Mouse (Mus musculus): ENCODE measurements around the gene Abhd15. TPM values are rescaled to one million over a fixed set of nuclear protein-coding genes. Genes with fewer than 3 reads are reported as not detected.
A peak's percentile ranks its signal among the peaks of the same experiment; 100 is the strongest.

Gene Abhd15
- polyA plus RNA-seq, 1 experiment from 2014 or later, result 3.3 TPM

DNA sequence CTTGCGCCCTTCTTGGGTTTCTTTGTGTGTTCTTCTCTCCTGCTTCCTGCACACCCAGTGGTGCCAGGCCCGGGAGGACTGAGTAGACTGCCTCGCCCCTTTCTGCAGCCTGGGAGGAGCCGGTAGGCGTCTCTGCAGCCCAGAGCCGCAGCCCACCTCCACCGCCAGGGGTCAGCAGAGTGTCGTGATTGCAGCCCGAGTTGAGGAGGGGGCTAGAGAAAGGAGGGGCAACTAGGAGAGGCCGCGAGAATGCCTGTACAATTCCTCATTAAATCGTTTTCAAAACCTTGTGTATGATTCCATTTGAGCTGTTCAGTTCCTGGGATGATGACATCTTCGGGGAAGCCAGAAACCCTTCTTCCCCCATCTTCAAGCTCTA is 23.8 kb upstream of the Abhd15 start:
- Histone ChIP-seq H3K4me3 (ENCODE audit: low read depth, low read length) (peak overlapping the region; percentile 86), H3K36me3 (ENCODE audit: control insufficient read depth, insufficient read depth, low read length) (no peaks in the 10 kb centered on the region), H3K9ac (ENCODE audit: low read depth, low read length) (peak overlapping the region; percentile 70), H3K27me3 (replicated peaks; ENCODE audit: control insufficient read depth, insufficient read depth, low read length) (no peaks in the 10 kb centered on the region), H3K4me1 (ENCODE audit: control insufficient read depth, insufficient read depth, low read length) (peaks cover 55% of the 10 kb centered on the region), H3K4me2 (ENCODE audit: low read depth, low read length) (peak overlapping the region; percentile 95), H3K27ac (replicated peaks; ENCODE audit: low read depth, low read length) (peak overlapping the region; percentile 92), H3K9me3 (ENCODE audit: control insufficient read depth, low read length) (no peaks in the 10 kb centered on the region)
- ATAC-seq (ENCODE audit: low read depth), result peak; percentile 80
- peak; percentile 96 for DNase-seq (ENCODE audit: low spot score)
- 0% methylated on average over 13 of the region's 13 CpGs for WGBS

DNA sequence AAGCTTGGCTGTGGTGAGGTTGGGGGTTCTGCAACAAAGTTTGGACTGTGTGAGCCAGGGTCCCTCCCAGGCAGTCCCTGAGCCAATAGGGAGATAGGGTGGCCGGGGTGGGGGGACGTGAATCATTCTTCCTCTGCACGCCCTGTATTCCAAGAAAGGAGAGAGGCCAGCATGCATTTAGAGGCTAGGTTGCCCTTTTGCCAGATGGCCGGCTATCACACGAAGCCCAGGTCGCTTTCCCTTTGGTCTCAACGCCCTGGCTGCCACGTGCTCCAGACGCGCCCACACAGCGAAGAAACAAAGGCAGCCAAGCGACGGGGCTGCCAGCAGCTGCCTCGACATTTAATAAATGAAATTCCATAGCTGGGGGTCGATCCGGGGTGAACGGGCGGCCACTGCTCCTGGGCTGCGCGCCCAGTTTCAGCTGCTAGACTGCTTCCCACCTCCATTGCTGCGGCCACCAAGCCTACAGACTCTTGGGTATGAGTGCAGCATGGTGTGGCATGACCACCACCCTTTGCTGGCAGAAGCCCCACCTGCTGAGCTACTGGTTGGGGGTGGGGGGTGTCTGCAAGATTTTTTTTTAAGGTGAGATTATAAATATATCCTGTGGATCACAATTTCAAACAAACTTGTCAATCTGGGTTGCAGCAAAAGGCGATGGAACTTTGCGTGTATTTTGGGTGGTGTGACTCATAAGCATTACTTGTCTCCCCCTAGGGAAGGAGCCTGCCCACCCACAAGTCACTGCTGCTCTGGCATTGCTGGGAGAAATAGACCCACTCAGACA is 23.2 kb upstream of the Abhd15 start:
- peak; percentile 93 for DNase-seq (ENCODE audit: low spot score)
- peaks cover 54% of the 10 kb centered on the region for H3K4me1 ChIP-seq (ENCODE audit: control insufficient read depth, insufficient read depth, low read length)
- peak overlapping the region; percentile 70 for H3K9ac ChIP-seq (ENCODE audit: low read depth, low read length)
- H3K27me3 ChIP-seq (replicated peaks; ENCODE audit: control insufficient read depth, insufficient read depth, low read length), result no peaks in the 10 kb centered on the region
- 0% methylated on average over 18 of the region's 23 CpGs for WGBS
- H3K36me3 ChIP-seq (ENCODE audit: control insufficient read depth, insufficient read depth, low read length), result no peaks in the 10 kb centered on the region
- peak; percentile 81 for ATAC-seq (ENCODE audit: low read depth)
- no peaks in the 10 kb centered on the region for H3K9me3 ChIP-seq (ENCODE audit: control insufficient read depth, low read length)
- H3K27ac ChIP-seq (replicated peaks; ENCODE audit: low read depth, low read length), result peak overlapping the region; percentile 92
- peak overlapping the region; percentile 95 for H3K4me2 ChIP-seq (ENCODE audit: low read depth, low read length)
- H3K4me3 ChIP-seq (ENCODE audit: low read depth, low read length), result peak overlapping the region; percentile 86

DNA sequence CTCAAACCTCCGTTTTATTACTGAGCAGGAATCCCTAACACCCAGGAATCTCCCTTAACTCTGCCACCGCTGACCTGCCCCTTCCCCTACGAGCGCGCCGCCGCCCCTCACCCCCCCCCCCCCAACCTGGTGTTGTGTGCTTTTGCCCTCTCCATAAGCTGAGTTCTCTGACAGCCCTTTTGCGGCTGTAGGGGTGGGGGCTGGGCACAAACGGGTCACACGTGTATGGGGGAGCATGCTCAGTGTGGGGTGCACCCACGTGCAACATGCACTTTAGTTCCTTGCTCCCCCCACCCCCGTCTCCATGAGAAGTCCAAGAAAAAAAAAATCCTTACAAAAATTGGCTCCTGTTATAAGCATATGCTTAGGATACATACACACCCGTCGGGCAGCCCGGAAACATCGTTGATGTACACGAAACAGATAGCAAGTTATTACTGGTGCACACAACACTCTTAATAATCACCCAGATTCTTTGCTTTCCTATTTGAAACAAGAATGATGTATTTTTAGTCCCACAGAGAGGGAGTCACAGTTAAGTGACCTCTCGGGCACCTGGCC is 22.5 kb upstream of the Abhd15 start:
- peak overlapping the region; percentile 70 for H3K9ac ChIP-seq (ENCODE audit: low read depth, low read length)
- ATAC-seq (ENCODE audit: low read depth) (no peak), DNase-seq (ENCODE audit: low spot score) (peak; percentile 47)
- peak overlapping the region; percentile 95 for H3K4me2 ChIP-seq (ENCODE audit: low read depth, low read length)
- peak overlapping the region; percentile 86 for H3K4me3 ChIP-seq (ENCODE audit: low read depth, low read length)
- H3K36me3 ChIP-seq (ENCODE audit: control insufficient read depth, insufficient read depth, low read length), result no peaks in the 10 kb centered on the region
- peaks cover 50% of the 10 kb centered on the region for H3K4me1 ChIP-seq (ENCODE audit: control insufficient read depth, insufficient read depth, low read length)
- no peaks in the 10 kb centered on the region for H3K27me3 ChIP-seq (replicated peaks; ENCODE audit: control insufficient read depth, insufficient read depth, low read length)
- peak overlapping the region; percentile 92 for H3K27ac ChIP-seq (replicated peaks; ENCODE audit: low read depth, low read length)
- H3K9me3 ChIP-seq (ENCODE audit: control insufficient read depth, low read length), result no peaks in the 10 kb centered on the region
- under 1% methylated on average over 16 of the region's 18 CpGs for WGBS

DNA sequence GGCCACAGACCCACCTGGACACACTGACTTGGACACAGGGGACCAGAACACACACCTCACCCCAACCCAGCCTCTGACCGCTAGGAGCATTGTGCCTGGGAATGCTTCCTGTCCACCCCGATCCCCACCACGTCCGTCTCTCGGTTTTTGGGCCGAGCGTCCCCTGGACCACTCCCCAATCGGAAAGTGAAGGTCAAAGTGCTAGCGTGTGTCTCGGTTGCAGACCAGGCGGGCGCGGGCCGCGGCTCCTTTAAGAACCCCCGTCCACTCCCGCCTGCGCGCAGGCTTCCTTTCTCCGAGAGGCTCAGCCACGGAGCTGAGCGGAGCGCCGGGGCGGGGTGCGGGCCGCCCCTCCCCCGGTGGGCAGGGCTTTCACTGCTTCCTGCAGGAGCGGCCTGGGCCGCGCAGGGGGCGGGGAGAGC is 22.0 kb upstream of the Abhd15 start:
- H3K9ac ChIP-seq (ENCODE audit: low read depth, low read length), result peak overlapping the region; percentile 70
- H3K27me3 ChIP-seq (replicated peaks; ENCODE audit: control insufficient read depth, insufficient read depth, low read length), result no peaks in the 10 kb centered on the region
- WGBS, result 0% methylated on average over 11 of the region's 32 CpGs
- H3K4me2 ChIP-seq (ENCODE audit: low read depth, low read length), result peak overlapping the region; percentile 95
- no peaks in the 10 kb centered on the region for H3K9me3 ChIP-seq (ENCODE audit: control insufficient read depth, low read length)
- no peaks in the 10 kb centered on the region for H3K36me3 ChIP-seq (ENCODE audit: control insufficient read depth, insufficient read depth, low read length)
- peak; percentile 79 for ATAC-seq (ENCODE audit: low read depth)
- H3K4me3 ChIP-seq (ENCODE audit: low read depth, low read length), result peak overlapping the region; percentile 86
- peak; percentile 97 for DNase-seq (ENCODE audit: low spot score)
- H3K27ac ChIP-seq (replicated peaks; ENCODE audit: low read depth, low read length), result peak overlapping the region; percentile 92
- H3K4me1 ChIP-seq (ENCODE audit: control insufficient read depth, insufficient read depth, low read length), result peaks cover 45% of the 10 kb centered on the region

DNA sequence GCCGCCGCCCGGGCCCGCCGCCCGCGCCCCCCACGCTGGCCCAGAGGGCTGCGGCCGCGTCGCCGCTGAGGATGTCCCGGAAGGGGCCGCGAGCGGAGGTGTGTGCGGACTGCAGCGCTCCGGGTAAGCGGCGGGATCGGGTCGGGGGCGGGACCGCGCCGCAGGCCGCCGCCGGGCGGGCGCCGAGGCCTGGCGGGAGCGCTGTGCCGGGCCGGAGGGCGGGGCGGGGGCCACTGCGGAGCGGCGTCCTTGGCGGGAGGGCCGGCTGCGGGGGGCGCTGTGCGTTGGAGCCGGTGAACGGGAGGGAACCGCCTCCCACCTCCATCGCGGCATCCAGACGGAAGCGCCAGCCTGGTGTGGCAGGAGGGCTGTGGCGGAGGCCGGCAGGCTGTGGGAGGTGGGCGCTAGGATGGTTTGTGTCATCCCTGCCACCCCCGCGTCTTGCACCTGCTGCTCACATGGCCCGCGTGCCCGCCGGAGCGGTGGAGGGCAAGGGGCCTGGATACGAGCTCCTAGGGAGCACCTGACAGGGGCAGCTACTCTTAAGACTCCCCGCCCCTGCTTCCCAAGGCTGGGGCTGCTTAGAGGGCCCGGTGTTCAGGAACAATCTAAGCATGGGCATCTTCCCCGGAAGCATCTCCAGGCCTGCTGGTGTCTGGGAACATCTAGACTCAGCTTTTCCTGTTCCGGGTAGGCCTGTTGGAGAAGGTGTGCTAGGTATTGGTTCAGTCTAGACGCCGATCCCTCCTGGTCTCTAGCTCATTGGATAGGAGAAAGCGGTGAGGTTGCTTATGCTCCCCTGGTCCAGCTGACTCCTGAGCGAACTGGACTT is 21.2 kb upstream of the Abhd15 start, which contains the start of gene Git1:
Git1 (plus strand) TSS at position 51 of the 832 bp plus-strand sequence.
- Histone ChIP-seq H3K27ac (replicated peaks; ENCODE audit: low read depth, low read length) (peak within 1 kb of the TSS; percentile 92), H3K27me3 (replicated peaks; ENCODE audit: control insufficient read depth, insufficient read depth, low read length) (no peaks in the 10 kb centered on the region), H3K4me1 (ENCODE audit: control insufficient read depth, insufficient read depth, low read length) (peaks cover 37% of the 10 kb centered on the region), H3K36me3 (ENCODE audit: control insufficient read depth, insufficient read depth, low read length) (no peaks in the 10 kb centered on the region), H3K9me3 (ENCODE audit: control insufficient read depth, low read length) (no peaks in the 10 kb centered on the region), H3K4me2 (ENCODE audit: low read depth, low read length) (peak within 1 kb of the TSS; percentile 95), H3K9ac (ENCODE audit: low read depth, low read length) (peak within 1 kb of the TSS; percentile 90), H3K4me3 (ENCODE audit: low read depth, low read length) (peak within 1 kb of the TSS; percentile 86)
- no peak for ATAC-seq (ENCODE audit: low read depth)
- WGBS, result 1% methylated on average over 22 of the region's 74 CpGs
- no peak for DNase-seq (ENCODE audit: low spot score)

DNA sequence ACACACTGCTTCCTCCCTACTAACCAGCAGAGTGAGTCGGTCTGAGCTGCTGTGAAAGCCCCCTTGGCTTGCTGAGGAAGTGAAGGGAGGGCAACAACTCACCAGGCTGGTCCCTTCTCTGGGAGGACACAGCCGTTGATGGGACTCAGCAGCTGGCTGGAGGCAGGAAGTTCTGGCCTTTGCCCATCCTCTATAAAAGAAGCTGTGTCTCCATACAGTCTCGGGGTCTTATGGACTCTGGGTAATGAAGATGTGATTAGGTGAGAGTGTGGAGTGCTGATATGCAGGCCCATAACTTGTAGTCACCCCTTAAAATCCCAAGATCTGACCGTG is 20.6 kb upstream of the Abhd15 start:
- Histone ChIP-seq H3K27ac (replicated peaks; ENCODE audit: low read depth, low read length) (peak overlapping the region; percentile 92; the same call in 1 of the 2 replicates), H3K9ac (ENCODE audit: low read depth, low read length) (peak overlapping the region; percentile 90)

DNA sequence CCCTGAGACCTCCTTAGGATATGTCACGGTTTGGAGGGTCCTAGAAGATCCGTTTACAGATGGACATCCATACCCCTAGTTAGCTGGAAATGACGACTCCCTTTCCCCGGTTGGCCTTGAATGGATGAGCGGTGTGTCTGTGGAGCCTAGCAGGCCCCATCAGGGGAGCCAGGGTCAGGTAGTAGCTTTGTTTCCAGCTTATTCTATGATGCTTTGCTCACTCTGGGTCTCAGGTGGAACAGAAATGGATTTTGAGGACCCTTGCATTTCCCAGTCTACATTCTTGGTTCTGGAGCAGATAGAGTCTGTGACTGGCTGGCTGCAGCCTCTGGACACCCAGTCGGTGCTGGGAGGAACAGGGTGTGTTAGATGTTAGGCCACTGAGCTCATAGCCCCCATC is 20.1 kb upstream of the Abhd15 start:
- H3K4me3 ChIP-seq (ENCODE audit: low read depth, low read length), result peak overlapping the region; percentile 86
- H3K27ac ChIP-seq (replicated peaks; ENCODE audit: low read depth, low read length), result no peak overlapping the region
- 67% methylated on average over 6 of the region's 6 CpGs for WGBS
- no peaks in the 10 kb centered on the region for H3K27me3 ChIP-seq (replicated peaks; ENCODE audit: control insufficient read depth, insufficient read depth, low read length)
- peak overlapping the region; percentile 67 for H3K4me2 ChIP-seq (ENCODE audit: low read depth, low read length)
- H3K9ac ChIP-seq (ENCODE audit: low read depth, low read length), result peak overlapping the region; percentile 90
- H3K9me3 ChIP-seq (ENCODE audit: control insufficient read depth, low read length), result no peaks in the 10 kb centered on the region
- peaks cover 7% of the 10 kb centered on the region for H3K36me3 ChIP-seq (ENCODE audit: control insufficient read depth, insufficient read depth, low read length)
- no peak for ATAC-seq (ENCODE audit: low read depth)
- no peak for DNase-seq (ENCODE audit: low spot score)
- H3K4me1 ChIP-seq (ENCODE audit: control insufficient read depth, insufficient read depth, low read length), result peaks cover 36% of the 10 kb centered on the region

More for the DNA sequence above, 20.6 kb upstream of the Abhd15 start:
- Histone ChIP-seq H3K4me1 (ENCODE audit: control insufficient read depth, insufficient read depth, low read length) (peaks cover 36% of the 10 kb centered on the region), H3K27me3 (replicated peaks; ENCODE audit: control insufficient read depth, insufficient read depth, low read length) (no peaks in the 10 kb centered on the region), H3K9me3 (ENCODE audit: control insufficient read depth, low read length) (no peaks in the 10 kb centered on the region), H3K4me3 (ENCODE audit: low read depth, low read length) (peak overlapping the region; percentile 86), H3K4me2 (ENCODE audit: low read depth, low read length) (peak overlapping the region; percentile 67), H3K36me3 (ENCODE audit: control insufficient read depth, insufficient read depth, low read length) (peaks cover 2% of the 10 kb centered on the region; the same call in 1 of the 2 replicates)
- ATAC-seq (ENCODE audit: low read depth) (no peak), DNase-seq (ENCODE audit: low spot score) (no peak)
- 23% methylated on average over 4 of the region's 4 CpGs for WGBS

DNA sequence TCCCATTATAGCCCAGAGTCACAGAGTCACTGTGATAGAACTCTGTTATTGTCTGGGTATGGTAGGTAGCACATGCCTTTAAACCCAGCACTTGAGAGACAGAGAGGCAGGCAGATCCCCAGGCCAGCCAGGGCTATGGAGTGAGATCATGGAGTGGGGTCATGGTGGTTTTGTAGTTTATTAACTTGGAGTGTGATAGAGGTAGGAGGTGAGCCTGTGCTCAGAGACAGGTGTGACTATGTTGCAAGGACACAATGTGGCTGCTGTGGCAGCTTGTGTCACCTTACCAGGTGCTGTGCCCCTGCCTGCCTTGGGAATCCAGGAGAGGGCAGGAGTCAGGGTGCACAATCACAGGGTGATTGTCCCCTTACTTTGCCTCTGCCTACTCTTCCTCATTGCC is 19.4 kb upstream of the Abhd15 start:
- no peaks in the 10 kb centered on the region for H3K9me3 ChIP-seq (ENCODE audit: control insufficient read depth, low read length)
- no peak overlapping the region for H3K4me3 ChIP-seq (ENCODE audit: low read depth, low read length)
- H3K9ac ChIP-seq (ENCODE audit: low read depth, low read length), result no peak overlapping the region
- H3K27ac ChIP-seq (replicated peaks; ENCODE audit: low read depth, low read length), result no peak overlapping the region
- no peak for ATAC-seq (ENCODE audit: low read depth)
- no peaks in the 10 kb centered on the region for H3K27me3 ChIP-seq (replicated peaks; ENCODE audit: control insufficient read depth, insufficient read depth, low read length)
- H3K36me3 ChIP-seq (ENCODE audit: control insufficient read depth, insufficient read depth, low read length), result peaks cover 14% of the 10 kb centered on the region
- H3K4me1 ChIP-seq (ENCODE audit: control insufficient read depth, insufficient read depth, low read length), result peaks cover 30% of the 10 kb centered on the region
- H3K4me2 ChIP-seq (ENCODE audit: low read depth, low read length), result peak overlapping the region; percentile 67; the same call in 1 of the 2 replicates
- no peak for DNase-seq (ENCODE audit: low spot score)
